Mouse (Mus musculus): Measurements from ENCODE around the gene Tmem164.

DNA sequence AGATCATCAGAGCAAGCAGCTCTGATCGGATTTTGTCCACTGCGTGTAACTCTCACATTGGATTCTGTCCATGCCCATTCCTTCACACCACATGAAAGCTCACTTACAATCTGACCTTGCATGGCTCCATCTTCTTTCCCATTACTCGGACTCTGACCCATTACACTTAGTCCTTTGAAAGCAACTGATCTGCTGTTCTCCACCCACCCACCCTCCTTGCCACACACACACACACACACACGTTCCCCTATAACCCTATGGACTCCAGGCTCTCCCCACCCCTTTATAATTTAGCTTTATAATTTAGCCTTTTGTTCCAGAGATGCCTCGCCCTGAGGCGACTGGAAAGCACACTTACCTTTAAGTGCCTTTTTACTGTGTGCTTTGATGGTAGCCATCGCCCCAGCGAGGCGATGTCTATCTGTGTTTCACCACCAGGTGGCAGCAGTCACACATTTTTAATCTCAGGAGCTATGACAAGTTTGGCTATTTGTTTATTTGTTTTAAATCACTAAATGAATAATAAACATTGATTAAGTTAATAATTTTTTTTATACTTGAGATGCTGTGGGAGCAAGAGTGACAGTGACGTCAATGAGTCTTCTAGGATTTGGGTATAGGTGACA, 137.0 kb downstream of the Tmem164 start:
- TF ChIP-seq CTCF (IDR thresholded peaks at IDR 0.05; ENCODE audit: low read depth, low read length), result no peak
- no peak for TF ChIP-seq GATA1 (IDR thresholded peaks at IDR 0.05; ENCODE audit: borderline replicate concordance, low read length)

Data from G1E (cell line).